Mouse (Mus musculus) MEL-GATA-1-ER (cell line): ENCODE measurements around the gene Fbxo27.
A peak's percentile ranks its signal among the peaks of the same experiment; 100 is the strongest.

ENCODE experiments used
- DNase-seq: peaks from one replicate; pipeline ENCODE4 v3.0.0-alpha.2; 2012; ENCODE audit warnings: low read depth; ENCODE audit errors: extremely low read depth

Gene Fbxo27

GRCm38 (mm10) chr7:28741709-28742438 lies 49.2 kb downstream of the Fbxo27 start, which contains the start of the genes Mrps12 and Sars2:
Mrps12 (minus strand) TSS chr7:28741820.
Sars2 (plus strand) TSS chr7:28741992.
- peak; percentile 99 for DNase-seq
